Mouse (Mus musculus) cortical plate, adult 2 months (tissue): ENCODE measurements around the gene 1810009A15Rik.

Source experiments
- CTCF ChIP-seq: fragments of 200-500 bp; IDR thresholded peaks from 2 replicates; pipeline ENCODE4 v1.5.1; 2011; ENCODE audit warnings: mild to moderate bottlenecking, control low read depth, low read length; ENCODE audit not compliant: insufficient read depth; ENCODE audit errors: extremely low read depth
- POLR2A ChIP-seq: fragments of 200-500 bp; IDR thresholded peaks from 2 replicates; pipeline ENCODE4 v1.6.1; 2011; ENCODE audit warnings: mild to moderate bottlenecking, low read length, control low read depth; ENCODE audit not compliant: insufficient read depth; ENCODE audit errors: extremely low read depth

GRCm38 (mm10) chr19:8919684-8920072 lies 31.0 kb downstream of the 1810009A15Rik start:
- TF ChIP-seq CTCF (no peak), POLR2A (no peak)
